Mouse (Mus musculus) midbrain, embryonic 16.5 days (tissue): ENCODE data around the gene Usp10. TPM values are rescaled to one million over a fixed set of nuclear protein-coding genes. Genes with fewer than 3 reads are reported as not detected.

ENCODE experiments used
- ATAC-seq: fragments of 200-750 bp; cut with Nextera tagmentation; 2 replicates; pipeline ENCODE4 v1.8.0; 2017; ENCODE audit warnings: moderate TSS enrichment
- H3K27ac ChIP-seq: fragments of 300-500 bp; sonication (generic); 2 replicates; pipeline ENCODE4 v1.5.1; 2014; ENCODE audit warnings: mild to moderate bottlenecking, low read length, mixed read lengths
- H3K27me3 ChIP-seq: fragments of 300-500 bp; sonication (generic); 2 replicates; pipeline ENCODE4 v1.6.1; 2014; ENCODE audit warnings: low read depth, low read length, mixed read lengths; ENCODE audit not compliant: control insufficient read depth, insufficient read depth
- H3K36me3 ChIP-seq: fragments of 300-500 bp; sonication (generic); 2 replicates; pipeline ENCODE4 v1.6.1; 2014; ENCODE audit warnings: mild to moderate bottlenecking, low read length, moderate library complexity, mixed read lengths; ENCODE audit not compliant: control insufficient read depth, insufficient read depth
- H3K4me1 ChIP-seq: fragments of 300-500 bp; sonication (generic); 2 replicates; pipeline ENCODE4 v1.6.1; 2014; ENCODE audit warnings: mild to moderate bottlenecking, low read length, mixed read lengths; ENCODE audit not compliant: control insufficient read depth, insufficient read depth
- H3K4me2 ChIP-seq: fragments of 300-500 bp; sonication (generic); 2 replicates; pipeline ENCODE4 v1.6.1; 2014; ENCODE audit warnings: mild to moderate bottlenecking, low read length, mixed read lengths
- H3K4me3 ChIP-seq: fragments of 300-500 bp; sonication (generic); 2 replicates; pipeline ENCODE4 v1.5.1; 2014; ENCODE audit warnings: low read depth, mild to moderate bottlenecking, low read length, moderate library complexity, mixed read lengths
- H3K9ac ChIP-seq: fragments of 300-500 bp; sonication (generic); 2 replicates; pipeline ENCODE4 v1.6.1; 2014; ENCODE audit warnings: low read depth, low read length, mixed read lengths
- H3K9me3 ChIP-seq: fragments of 300-500 bp; sonication (generic); replicated peaks from 2 replicates; pipeline ENCODE4 v1.6.1; 2014; ENCODE audit warnings: mild to moderate bottlenecking, low read length, mixed read lengths; ENCODE audit not compliant: control insufficient read depth, poor library complexity, severe bottlenecking
- WGBS: fragments of 180-500 bp; shearing (Covaris S2); extraction: QIAGEN DNeasy Blood & Tissue Kit; methylation state at CpG from one replicate; pipeline ENCODE4 v1.1.7; 2014; 5-methylcytosine and 5-hydroxymethylcytosine counted together
- polyA plus RNA-seq: library from polyadenylated mRNA; unstranded; fragments of >200 nt; fragmentation: Nextera tagmentation; extraction: Ambion mirVana; gene quantifications from 2 replicates; pipeline ENCODE4 v1.2.1, GENCODE M21; 2015

Gene Usp10
- polyA plus RNA-seq, 1 experiment from 2014 or later: 140 TPM

- H3K9ac ChIP-seq: peak overlapping the region; percentile 30; the same call in 1 of the 2 replicates
- WGBS: 56% methylated on average over 5 of the region's 5 CpGs
- H3K4me2 ChIP-seq: no peak overlapping the region
- peak overlapping the region; percentile 60 for H3K27ac ChIP-seq
- no peak overlapping the region for H3K4me3 ChIP-seq
- H3K27me3 ChIP-seq: no peaks in the 10 kb centered on the region
- peaks cover 6% of the 10 kb centered on the region for H3K4me1 ChIP-seq
- H3K9me3 ChIP-seq: no peaks in the 10 kb centered on the region
- peak; percentile 60; the same call in 1 of the 2 replicates for ATAC-seq
- peaks cover 18% of the 10 kb centered on the region for H3K36me3 ChIP-seq
Measured at GRCm38 (mm10) chr8:119960531-119961104, 50.5 kb downstream of the Usp10 start.

GRCm38 (mm10) chr8:119964859-119965258, 54.7 kb downstream of the Usp10 start:
- H3K27me3 ChIP-seq: no peaks in the 10 kb centered on the region
- H3K9ac ChIP-seq: no peak overlapping the region
- no peaks in the 10 kb centered on the region for H3K9me3 ChIP-seq
- H3K4me1 ChIP-seq: peaks cover 6% of the 10 kb centered on the region
- no peak overlapping the region for H3K4me2 ChIP-seq
- no peak overlapping the region for H3K27ac ChIP-seq
- H3K4me3 ChIP-seq: no peak overlapping the region
- WGBS: 85% methylated on average over 4 of the region's 4 CpGs
- no peaks in the 10 kb centered on the region for H3K36me3 ChIP-seq
- no peak for ATAC-seq

- Histone ChIP-seq H3K4me3 (no peak overlapping the region), H3K9me3 (no peaks in the 10 kb centered on the region), H3K27me3 (no peaks in the 10 kb centered on the region), H3K4me2 (no peak overlapping the region), H3K27ac (no peak overlapping the region), H3K36me3 (no peaks in the 10 kb centered on the region), H3K4me1 (no peaks in the 10 kb centered on the region), H3K9ac (no peak overlapping the region)
- ATAC-seq: no peak
- 88% methylated on average over 9 of the region's 9 CpGs for WGBS
Measured at GRCm38 (mm10) chr8:119967435-119967834, 57.3 kb downstream of the Usp10 start.

- Histone ChIP-seq H3K4me2 (no peak overlapping the region), H3K9me3 (no peaks in the 10 kb centered on the region), H3K4me3 (no peak overlapping the region), H3K36me3 (no peaks in the 10 kb centered on the region), H3K9ac (no peak overlapping the region), H3K27me3 (no peaks in the 10 kb centered on the region), H3K4me1 (no peaks in the 10 kb centered on the region), H3K27ac (no peak overlapping the region)
- WGBS: 82% methylated on average over 9 of the region's 9 CpGs
- ATAC-seq: no peak
Measured at GRCm38 (mm10) chr8:119970169-119970568, 60.0 kb downstream of the Usp10 start.

- Histone ChIP-seq H3K4me3 (no peak overlapping the region), H3K27me3 (no peaks in the 10 kb centered on the region), H3K27ac (no peak overlapping the region), H3K9me3 (no peaks in the 10 kb centered on the region), H3K4me1 (no peaks in the 10 kb centered on the region), H3K36me3 (no peaks in the 10 kb centered on the region), H3K9ac (no peak overlapping the region), H3K4me2 (no peak overlapping the region)
- WGBS: 85% methylated on average over 12 of the region's 12 CpGs
- ATAC-seq: no peak
Measured at GRCm38 (mm10) chr8:119972558-119972957, 62.4 kb downstream of the Usp10 start.

- Histone ChIP-seq H3K36me3 (no peaks in the 10 kb centered on the region), H3K9me3 (no peaks in the 10 kb centered on the region), H3K4me3 (no peak overlapping the region), H3K4me2 (no peak overlapping the region), H3K27ac (no peak overlapping the region), H3K4me1 (no peaks in the 10 kb centered on the region), H3K9ac (no peak overlapping the region), H3K27me3 (no peaks in the 10 kb centered on the region)
- no peak for ATAC-seq
- WGBS: 68% methylated on average over 11 of the region's 11 CpGs
Measured at GRCm38 (mm10) chr8:119978770-119979381, 68.7 kb downstream of the Usp10 start.

GRCm38 (mm10) chr8:119981253-119981652, 71.1 kb downstream of the Usp10 start:
- H3K4me3 ChIP-seq: no peak overlapping the region
- H3K36me3 ChIP-seq: no peaks in the 10 kb centered on the region
- WGBS: 70% methylated on average over 4 of the region's 4 CpGs
- H3K9me3 ChIP-seq: no peaks in the 10 kb centered on the region
- no peak overlapping the region for H3K4me2 ChIP-seq
- no peak overlapping the region for H3K9ac ChIP-seq
- ATAC-seq: no peak
- H3K4me1 ChIP-seq: no peaks in the 10 kb centered on the region
- H3K27me3 ChIP-seq: no peaks in the 10 kb centered on the region
- H3K27ac ChIP-seq: no peak overlapping the region

- no peak for ATAC-seq
- H3K36me3 ChIP-seq: no peaks in the 10 kb centered on the region
- no peak overlapping the region for H3K4me3 ChIP-seq
- H3K4me2 ChIP-seq: no peak overlapping the region
- H3K27ac ChIP-seq: no peak overlapping the region
- no peaks in the 10 kb centered on the region for H3K4me1 ChIP-seq
- H3K9ac ChIP-seq: no peak overlapping the region
- no peaks in the 10 kb centered on the region for H3K9me3 ChIP-seq
- no peaks in the 10 kb centered on the region for H3K27me3 ChIP-seq
Measured at GRCm38 (mm10) chr8:119984085-119984484, 73.9 kb downstream of the Usp10 start.

- no peak overlapping the region for H3K27ac ChIP-seq
- no peak overlapping the region for H3K4me2 ChIP-seq
- H3K9me3 ChIP-seq: no peaks in the 10 kb centered on the region
- ATAC-seq: no peak
- H3K4me3 ChIP-seq: no peak overlapping the region
- WGBS: 76% methylated on average over 5 of the region's 5 CpGs
- H3K4me1 ChIP-seq: no peaks in the 10 kb centered on the region
- no peaks in the 10 kb centered on the region; the same call in 1 of the 2 replicates for H3K27me3 ChIP-seq
- no peak overlapping the region for H3K9ac ChIP-seq
- no peaks in the 10 kb centered on the region for H3K36me3 ChIP-seq
Measured at GRCm38 (mm10) chr8:119986174-119986573, 76.0 kb downstream of the Usp10 start.
